Mouse (Mus musculus): ENCODE results near the gene Cluh.

Cluh gene

GRCm38 (mm10) chr11:74638791-74639411, 10.4 kb upstream of the Cluh start:
- in situ Hi-C loops (cut with MboI; ENCODE audit: low pct_unique_long_range_greater_than_20kb in 1 of 2, low sequenced_read_pairs in 2 of 2, unreplicated experiment in 1 of 2), result no loop called here

- in situ Hi-C loops (cut with MboI; ENCODE audit: low pct_unique_long_range_greater_than_20kb in 1 of 2, low sequenced_read_pairs in 2 of 2, unreplicated experiment in 1 of 2), result no loop called here
Measured at GRCm38 (mm10) chr11:74639628-74640027, 9.7 kb upstream of the Cluh start.

GRCm38 (mm10) chr11:74647966-74648365, 1.3 kb upstream of the Cluh start:
- in situ Hi-C loops (cut with MboI; ENCODE audit: low pct_unique_long_range_greater_than_20kb in 1 of 2, low sequenced_read_pairs in 2 of 2, unreplicated experiment in 1 of 2), result no loop called here

DNA sequence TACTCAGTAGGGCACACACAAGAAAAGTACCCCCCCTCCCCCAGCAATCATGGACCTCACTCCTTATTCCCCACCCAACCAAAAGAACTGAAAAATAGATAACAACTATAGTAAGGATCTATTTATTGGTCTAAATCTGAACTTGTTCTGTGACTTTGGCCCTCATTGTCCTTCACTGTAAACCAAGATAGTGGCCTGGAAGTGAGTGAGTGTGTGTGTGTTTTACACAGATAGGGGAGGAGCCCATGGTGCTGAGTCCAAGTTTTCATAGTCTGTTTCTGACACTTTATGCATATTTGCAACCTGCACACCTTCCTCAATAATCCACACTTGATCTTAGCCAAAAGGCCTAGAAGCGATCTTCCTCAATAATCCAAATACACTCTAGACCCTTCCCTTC, 619 bp upstream of the Cluh start:
- in situ Hi-C loops (cut with MboI; ENCODE audit: low pct_unique_long_range_greater_than_20kb in 1 of 2, low sequenced_read_pairs in 2 of 2, unreplicated experiment in 1 of 2), result no loop called here

DNA sequence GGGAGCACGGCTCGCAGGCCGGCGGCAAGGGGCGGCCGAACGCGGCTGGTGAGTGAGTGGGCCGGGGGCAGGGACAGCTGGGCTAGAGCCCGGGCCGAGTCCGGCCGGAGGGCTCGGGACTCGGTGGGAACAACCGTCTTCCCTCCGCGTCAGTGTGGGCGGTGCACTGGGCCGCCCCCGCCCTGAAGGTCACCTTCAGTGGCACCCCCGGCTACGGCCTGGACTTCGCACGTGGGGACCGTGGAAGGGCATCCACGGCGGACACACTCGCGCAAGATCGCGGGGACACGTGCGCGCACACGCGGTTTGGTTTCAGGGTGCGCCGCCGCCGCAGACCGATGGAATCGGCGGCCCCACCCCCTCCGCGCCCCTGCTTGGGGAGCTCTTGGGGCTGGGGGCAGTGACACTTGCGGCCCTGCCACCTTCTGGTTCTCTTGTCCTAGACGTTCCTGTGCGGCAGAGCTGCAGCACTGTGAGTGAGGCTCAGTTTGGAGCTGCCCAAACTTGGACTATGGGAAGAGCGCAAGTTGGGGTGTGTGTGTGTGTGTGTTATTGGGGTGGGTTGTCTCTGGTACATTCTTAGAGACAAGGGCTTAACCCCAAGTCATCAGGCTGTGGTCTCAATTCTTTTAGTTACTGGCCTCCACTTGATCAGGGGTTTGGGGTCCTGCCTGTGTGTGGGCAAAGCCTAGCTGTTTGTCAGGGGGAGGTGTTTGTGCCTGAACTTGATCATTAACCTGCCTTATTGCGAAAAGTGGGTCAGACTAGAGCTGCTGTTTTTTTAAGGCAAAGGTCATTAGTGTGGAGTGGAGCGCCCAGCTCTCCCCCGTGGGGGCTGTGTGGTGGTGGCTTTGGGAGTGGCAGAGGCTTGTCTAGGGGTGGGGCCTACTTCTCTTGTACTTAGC, 604 bp downstream of the Cluh start:
- in situ Hi-C loops (cut with MboI; ENCODE audit: low pct_unique_long_range_greater_than_20kb in 1 of 2, low sequenced_read_pairs in 2 of 2, unreplicated experiment in 1 of 2), result loop anchor here in 1 of 2 experiments (25.0 kb wide), 1 partner anchor 837 kb away; the partner anchor contains the start of gene Prpf8

DNA sequence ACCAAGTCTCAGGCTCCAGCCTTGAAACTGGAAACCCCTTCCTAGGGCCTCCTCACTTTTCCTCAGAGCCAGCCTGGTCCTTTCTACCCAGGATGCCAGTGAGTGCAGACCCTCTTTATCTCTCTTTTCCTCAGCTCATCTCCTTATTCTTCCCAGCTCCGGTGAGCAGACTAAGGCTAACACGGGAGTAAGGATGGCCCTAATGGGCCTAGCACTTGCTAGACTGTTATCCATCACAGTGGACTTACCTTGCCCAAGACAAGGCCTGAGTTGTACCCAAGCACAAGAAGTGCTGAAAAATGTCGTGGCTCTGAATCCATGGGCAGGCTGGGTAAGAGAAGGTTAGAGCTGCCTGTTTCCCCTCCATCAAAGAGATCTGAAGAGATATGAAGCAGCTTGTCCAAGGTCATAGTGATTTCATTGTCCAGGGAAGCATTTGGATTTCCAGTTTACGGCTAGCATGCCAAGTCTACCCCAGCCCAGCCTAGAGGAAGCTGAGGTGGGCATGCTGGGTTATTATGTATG, 1.3 kb downstream of the Cluh start:
- in situ Hi-C loops (cut with MboI; ENCODE audit: low pct_unique_long_range_greater_than_20kb in 1 of 2, low sequenced_read_pairs in 2 of 2, unreplicated experiment in 1 of 2), result loop anchor here in 1 of 2 experiments (25.0 kb wide), 1 partner anchor 837 kb away; the partner anchor contains the start of gene Prpf8

GRCm38 (mm10) chr11:74652791-74653191, 3.5 kb downstream of the Cluh start:
- in situ Hi-C loops (cut with MboI; ENCODE audit: low pct_unique_long_range_greater_than_20kb in 1 of 2, low sequenced_read_pairs in 2 of 2, unreplicated experiment in 1 of 2), result loop anchor here in 1 of 2 experiments (25.0 kb wide), 1 partner anchor 835 kb away; the partner anchor contains the start of gene Prpf8

- in situ Hi-C loops (cut with MboI; ENCODE audit: low pct_unique_long_range_greater_than_20kb in 1 of 2, low sequenced_read_pairs in 2 of 2, unreplicated experiment in 1 of 2), result loop anchor here in 1 of 2 experiments (25.0 kb wide), 1 partner anchor 834 kb away; the partner anchor contains the start of gene Prpf8
Measured at GRCm38 (mm10) chr11:74653385-74653784, 4.1 kb downstream of the Cluh start.

DNA sequence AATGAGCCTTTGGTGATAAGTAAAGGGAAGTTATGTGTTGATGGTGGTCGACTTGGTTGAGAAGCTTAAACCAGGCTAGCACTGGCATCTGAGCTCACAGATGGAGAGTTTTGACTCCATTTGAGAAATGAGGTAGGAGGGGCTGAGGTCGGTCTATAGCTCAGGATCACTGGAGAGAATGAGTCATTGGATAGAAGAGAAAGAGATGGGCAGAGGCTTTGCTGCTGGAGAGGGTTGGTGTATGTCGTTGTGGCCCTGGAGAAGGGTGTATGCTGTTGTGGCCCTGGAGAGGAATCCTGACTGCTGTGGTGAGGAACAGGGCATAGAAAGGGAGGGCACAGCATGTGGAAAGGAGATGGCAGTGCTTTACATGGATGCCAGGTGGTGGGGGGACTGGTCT, 6.6 kb downstream of the Cluh start:
- in situ Hi-C loops (cut with MboI; ENCODE audit: low pct_unique_long_range_greater_than_20kb in 1 of 2, low sequenced_read_pairs in 2 of 2, unreplicated experiment in 1 of 2), result loop anchor here in 1 of 2 experiments (25.0 kb wide), 1 partner anchor 831 kb away; the partner anchor contains the start of gene Prpf8

- in situ Hi-C loops (cut with MboI; ENCODE audit: low pct_unique_long_range_greater_than_20kb in 1 of 2, low sequenced_read_pairs in 2 of 2, unreplicated experiment in 1 of 2), result loop anchor here in 1 of 2 experiments (25.0 kb wide), 1 partner anchor 827 kb away; the partner anchor contains the start of gene Prpf8
Measured at GRCm38 (mm10) chr11:74660336-74660735, 11.0 kb downstream of the Cluh start.

GRCm38 (mm10) chr11:74661641-74662040, 12.3 kb downstream of the Cluh start:
- in situ Hi-C loops (cut with MboI; ENCODE audit: low pct_unique_long_range_greater_than_20kb in 1 of 2, low sequenced_read_pairs in 2 of 2, unreplicated experiment in 1 of 2), result loop anchor here in 1 of 2 experiments (25.0 kb wide), 1 partner anchor 826 kb away; the partner anchor contains the start of gene Prpf8

- in situ Hi-C loops (cut with MboI; ENCODE audit: low pct_unique_long_range_greater_than_20kb in 1 of 2, low sequenced_read_pairs in 2 of 2, unreplicated experiment in 1 of 2), result loop anchor here in 1 of 2 experiments (25.0 kb wide), 1 partner anchor 825 kb away; the partner anchor contains the start of gene Prpf8
Measured at GRCm38 (mm10) chr11:74662221-74662620, 12.9 kb downstream of the Cluh start.

- in situ Hi-C loops (cut with MboI; ENCODE audit: low pct_unique_long_range_greater_than_20kb in 1 of 2, low sequenced_read_pairs in 2 of 2, unreplicated experiment in 1 of 2), result loop anchor here in 1 of 2 experiments (25.0 kb wide), 1 partner anchor 823 kb away; the partner anchor contains the start of gene Prpf8
Measured at GRCm38 (mm10) chr11:74664279-74664678, 15.0 kb downstream of the Cluh start.

DNA sequence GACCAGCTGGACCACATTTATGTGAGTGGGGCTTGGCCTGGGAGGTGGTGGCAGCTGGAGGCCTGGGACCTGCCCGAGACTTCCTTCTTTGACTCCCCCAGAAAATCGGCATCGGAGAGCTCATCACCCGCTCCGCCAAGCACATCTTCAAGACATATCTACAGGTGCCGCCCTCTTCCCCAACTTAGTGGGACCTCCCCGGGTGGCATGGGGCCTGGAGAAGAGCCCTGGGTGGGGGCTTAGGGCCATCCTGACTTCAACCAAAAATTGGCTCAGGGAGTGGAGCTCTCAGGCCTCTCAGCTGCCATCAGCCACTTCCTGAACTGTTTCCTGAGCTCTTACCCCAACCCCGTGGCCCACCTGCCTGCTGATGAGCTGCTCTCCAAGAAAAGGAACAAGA, 15.6 kb downstream of the Cluh start:
- in situ Hi-C loops (cut with MboI; ENCODE audit: low pct_unique_long_range_greater_than_20kb in 1 of 2, low sequenced_read_pairs in 2 of 2, unreplicated experiment in 1 of 2), result loop anchor here in 1 of 2 experiments (25.0 kb wide), 1 partner anchor 822 kb away; the partner anchor contains the start of gene Prpf8

GRCm38 (mm10) chr11:74665631-74666283, 16.5 kb downstream of the Cluh start:
- in situ Hi-C loops (cut with MboI; ENCODE audit: low pct_unique_long_range_greater_than_20kb in 1 of 2, low sequenced_read_pairs in 2 of 2, unreplicated experiment in 1 of 2), result loop anchor here in 1 of 2 experiments (25.0 kb wide), 1 partner anchor 822 kb away; the partner anchor contains the start of gene Prpf8

DNA sequence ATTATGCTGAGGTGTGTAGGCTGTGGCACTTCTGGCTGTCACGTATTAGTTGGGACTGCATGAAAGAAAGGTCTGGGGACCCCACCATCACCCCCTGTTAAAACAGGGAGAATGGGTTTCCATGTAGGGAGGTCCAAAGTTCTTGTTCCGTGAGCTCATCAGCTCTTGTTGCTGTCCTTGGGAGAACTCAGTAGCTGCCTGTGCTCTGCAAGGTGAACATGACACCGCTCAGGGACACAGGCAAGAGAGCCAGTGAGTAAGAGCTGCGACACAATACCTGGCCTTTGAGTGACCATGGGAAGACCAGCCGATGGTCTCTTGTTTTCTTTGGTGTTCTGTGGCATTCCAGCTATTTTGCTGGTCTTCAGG, 17.0 kb downstream of the Cluh start:
- in situ Hi-C loops (cut with MboI; ENCODE audit: low pct_unique_long_range_greater_than_20kb in 1 of 2, low sequenced_read_pairs in 2 of 2, unreplicated experiment in 1 of 2), result loop anchor here in 1 of 2 experiments (25.0 kb wide), 1 partner anchor 821 kb away; the partner anchor contains the start of gene Prpf8

DNA sequence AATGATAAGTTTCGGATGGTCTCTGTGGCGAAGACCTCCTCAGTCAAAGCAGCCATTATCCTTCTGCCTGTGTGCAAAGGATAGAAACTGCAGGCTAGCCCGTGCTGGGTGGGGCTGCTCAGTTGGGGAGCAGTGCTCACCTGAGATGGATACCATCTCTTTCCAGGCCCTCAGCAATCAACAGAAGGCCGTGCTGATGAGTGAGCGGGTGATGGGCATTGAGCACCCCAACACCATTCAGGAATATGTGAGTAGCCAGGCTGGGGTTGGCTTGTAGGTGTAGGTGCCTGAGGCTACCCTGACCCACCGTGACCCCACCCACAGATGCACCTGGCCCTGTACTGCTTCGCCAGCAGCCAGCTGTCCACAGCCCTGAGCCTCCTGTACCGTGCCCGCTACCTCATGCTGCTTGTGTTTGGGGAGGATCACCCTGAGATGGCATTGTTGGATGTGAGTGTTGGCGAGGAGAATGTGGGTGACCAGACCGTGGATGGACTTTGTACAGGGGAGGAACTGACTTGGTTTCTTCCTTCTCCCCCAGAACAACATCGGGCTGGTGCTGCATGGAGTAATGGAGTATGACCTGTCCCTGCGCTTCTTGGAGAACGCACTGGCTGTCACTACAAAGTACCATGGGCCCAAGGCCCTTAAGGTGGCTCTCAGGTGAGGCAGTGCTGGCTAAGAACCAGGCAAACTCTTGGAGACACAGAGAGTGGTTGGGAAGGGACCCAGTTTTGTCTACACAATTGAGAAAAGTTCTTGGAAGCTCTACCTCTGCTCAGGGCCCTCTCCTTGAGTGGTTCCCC, 17.7 kb downstream of the Cluh start:
- in situ Hi-C loops (cut with MboI; ENCODE audit: low pct_unique_long_range_greater_than_20kb in 1 of 2, low sequenced_read_pairs in 2 of 2, unreplicated experiment in 1 of 2), result loop anchor here in 1 of 2 experiments (25.0 kb wide), 1 partner anchor 820 kb away; the partner anchor contains the start of gene Prpf8
